Mouse (Mus musculus) lung, postnatal 0 days (tissue): ENCODE results near the gene Npff. TPM values are rescaled to one million over a fixed set of nuclear protein-coding genes. Genes with fewer than 3 reads are reported as not detected.

Experiments
- ATAC-seq: fragments of 200-750 bp; cut with Nextera tagmentation; 2 replicates; pipeline ENCODE4 v1.8.0; 2017; ENCODE audit warnings: moderate library complexity
- DNase-seq: peaks from one replicate; pipeline ENCODE4 v3.0.0-alpha.2; 2016; ENCODE audit warnings: low spot score
- H3K27ac ChIP-seq: fragments of 300-500 bp; sonication (generic); 2 replicates; pipeline ENCODE4 v1.5.1; 2014; ENCODE audit warnings: antibody characterized with exemption, mild to moderate bottlenecking, low read length, mixed read lengths
- H3K27me3 ChIP-seq: fragments of 300-500 bp; sonication (generic); replicated peaks from 2 replicates; pipeline ENCODE4 v1.6.1; 2014; ENCODE audit warnings: low read length, mixed read lengths; ENCODE audit not compliant: insufficient read depth
- H3K36me3 ChIP-seq: fragments of 300-500 bp; sonication (generic); 2 replicates; pipeline ENCODE4 v1.6.1; 2014; ENCODE audit warnings: low read length, mixed read lengths; ENCODE audit not compliant: insufficient read depth
- H3K4me1 ChIP-seq: fragments of 300-500 bp; sonication (generic); 2 replicates; pipeline ENCODE4 v1.6.1; 2014; ENCODE audit warnings: antibody characterized with exemption, low read depth, low read length, mixed read lengths; ENCODE audit not compliant: insufficient read depth
- H3K4me2 ChIP-seq: fragments of 300-500 bp; sonication (generic); replicated peaks from 2 replicates; pipeline ENCODE4 v1.6.1; 2014; ENCODE audit warnings: low read depth, mild to moderate bottlenecking, low read length, moderate library complexity, mixed read lengths
- H3K4me3 ChIP-seq: fragments of 300-500 bp; sonication (generic); 2 replicates; pipeline ENCODE4 v1.5.1; 2014; ENCODE audit warnings: low read depth, low read length
- H3K9ac ChIP-seq: fragments of 300-500 bp; sonication (generic); replicated peaks from 2 replicates; pipeline ENCODE4 v1.6.1; 2014; ENCODE audit warnings: low read depth, mild to moderate bottlenecking
- H3K9me3 ChIP-seq: fragments of 300-500 bp; sonication (generic); 2 replicates; pipeline ENCODE4 v1.6.1; 2016; ENCODE audit warnings: low read length, mixed read lengths
- CTCF ChIP-seq: IDR thresholded peaks from 2 replicates; pipeline ENCODE4 v1.5.1; 2016; ENCODE audit warnings: antibody characterized with exemption, mild to moderate bottlenecking
- EP300 ChIP-seq: IDR thresholded peaks from 2 replicates; pipeline ENCODE4 v1.6.1; 2016; ENCODE audit warnings: antibody characterized with exemption, mild to moderate bottlenecking, control low read depth
- WGBS: fragments of 180-500 bp; shearing (Covaris S2); extraction: QIAGEN DNeasy Blood & Tissue Kit; methylation state at CpG from one replicate; pipeline ENCODE4 v1.1.7; 2014; 5-methylcytosine and 5-hydroxymethylcytosine counted together
- polyA plus RNA-seq: library from polyadenylated mRNA; unstranded; fragments of >200 nt; fragmentation: Nextera tagmentation; extraction: Ambion mirVana; gene quantifications from 2 replicates; pipeline ENCODE4 v1.2.1, GENCODE M21; 2015

Gene Npff
- polyA plus RNA-seq, 1 experiment from 2014 or later = 3.7 TPM

DNA sequence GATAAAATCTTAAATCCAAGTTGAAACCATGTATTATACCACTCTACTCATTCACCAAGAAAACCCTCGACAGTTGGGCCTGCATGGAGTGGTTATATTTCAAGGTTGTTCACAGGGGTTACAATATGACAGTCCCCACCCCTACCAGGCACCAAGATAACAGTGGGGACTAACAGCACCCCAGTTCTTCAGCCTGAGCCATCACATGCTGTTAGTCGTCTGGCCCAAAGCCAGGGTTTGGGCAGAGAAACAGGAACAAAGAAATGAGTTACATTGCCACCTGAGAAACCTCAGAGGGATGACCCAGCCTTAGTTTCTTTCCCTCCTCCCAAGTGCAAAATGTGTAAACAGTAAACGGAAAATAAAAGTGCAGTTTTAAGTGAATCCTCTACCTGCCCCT is 25.4 kb downstream of the Npff start:
- H3K4me3 ChIP-seq = no peak overlapping the region
- no peaks in the 10 kb centered on the region for H3K4me1 ChIP-seq
- no peak overlapping the region for H3K4me2 ChIP-seq
- H3K9me3 ChIP-seq = no peaks in the 10 kb centered on the region
- no peak for ATAC-seq
- TF ChIP-seq CTCF (no peak), EP300 (no peak)
- H3K36me3 ChIP-seq = peaks cover 47% of the 10 kb centered on the region
- 64% methylated on average over 3 of the region's 3 CpGs for WGBS
- DNase-seq = no peak
- H3K27ac ChIP-seq = no peak overlapping the region
- no peak overlapping the region for H3K9ac ChIP-seq
- no peaks in the 10 kb centered on the region for H3K27me3 ChIP-seq

DNA sequence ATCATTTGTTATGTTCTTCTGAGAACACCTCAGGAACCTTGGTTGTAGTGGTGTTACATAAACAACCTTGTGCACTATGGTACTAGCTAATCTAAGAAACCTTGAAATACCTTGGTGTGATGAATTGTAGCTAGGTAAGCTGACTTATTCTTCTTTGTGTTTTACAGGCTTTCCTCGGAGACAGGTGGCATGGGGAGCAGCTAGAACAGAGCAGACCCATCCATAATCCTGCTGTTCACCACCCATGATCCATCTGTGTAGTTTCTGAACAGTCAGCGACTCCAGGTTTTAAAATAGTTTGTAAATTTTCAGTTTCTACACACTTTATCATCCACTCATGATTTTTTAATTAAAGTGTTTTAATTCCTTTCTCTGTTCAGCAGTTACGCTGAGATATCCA is 26.4 kb downstream of the Npff start:
- DNase-seq (no peak), ATAC-seq (no peak)
- TF ChIP-seq CTCF = no peak
- no peak for TF ChIP-seq EP300
- no peak overlapping the region for H3K4me3 ChIP-seq
- H3K36me3 ChIP-seq = peaks cover 40% of the 10 kb centered on the region
- H3K27me3 ChIP-seq = no peaks in the 10 kb centered on the region
- H3K4me1 ChIP-seq = no peaks in the 10 kb centered on the region
- no peak overlapping the region for H3K27ac ChIP-seq
- no peaks in the 10 kb centered on the region for H3K9me3 ChIP-seq
- H3K4me2 ChIP-seq = no peak overlapping the region
- no peak overlapping the region for H3K9ac ChIP-seq
- WGBS = 81% methylated on average over 3 of the region's 3 CpGs

DNA sequence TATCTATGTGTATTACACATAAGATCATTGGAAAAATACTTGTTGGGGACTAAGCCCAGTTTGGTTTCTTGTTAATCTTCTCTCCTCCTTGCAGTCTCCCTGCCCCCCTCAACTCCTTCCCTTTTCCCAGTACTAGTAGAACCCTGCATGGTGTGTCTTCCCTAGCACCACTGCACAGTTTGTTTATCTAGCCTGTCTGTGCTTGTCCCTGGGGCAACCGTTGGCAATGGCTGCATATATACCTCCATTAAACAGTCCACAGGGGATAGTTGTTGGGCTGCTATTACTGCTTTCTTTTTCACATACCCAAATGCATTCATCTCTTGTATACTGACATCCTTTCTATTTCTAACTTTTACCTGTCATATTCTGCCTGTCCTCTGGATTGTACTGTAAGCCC is 37.1 kb downstream of the Npff start:
- Histone ChIP-seq H3K4me2 (no peak overlapping the region), H3K27me3 (no peaks in the 10 kb centered on the region), H3K4me3 (no peak overlapping the region), H3K4me1 (no peaks in the 10 kb centered on the region), H3K27ac (no peak overlapping the region), H3K36me3 (peaks cover 62% of the 10 kb centered on the region), H3K9me3 (no peaks in the 10 kb centered on the region), H3K9ac (no peak overlapping the region)
- TF ChIP-seq EP300 = no peak
- TF ChIP-seq CTCF = no peak
- DNase-seq (no peak), ATAC-seq (no peak)
- WGBS = 52% methylated on average over 1 of the region's 1 CpGs

DNA sequence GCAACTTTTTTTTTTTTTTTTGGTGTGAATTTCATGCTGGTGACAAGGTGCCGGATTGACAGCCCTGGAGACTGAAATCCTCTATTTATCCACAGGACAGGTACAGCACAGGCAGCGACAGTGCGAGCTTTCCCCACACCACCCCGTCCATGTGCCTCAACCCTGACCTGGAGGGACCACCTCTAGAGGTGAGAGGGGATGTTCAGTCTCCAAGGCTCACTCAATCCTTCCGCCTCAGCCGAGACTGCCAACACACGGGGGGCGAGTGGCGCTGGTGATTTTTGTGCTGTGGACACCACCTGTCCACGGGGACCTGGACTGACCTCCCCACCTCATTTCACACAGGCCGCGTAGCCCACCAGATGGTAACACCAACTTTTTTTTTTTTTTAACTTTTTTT is 38.9 kb downstream of the Npff start:
- no peak overlapping the region for H3K4me2 ChIP-seq
- no peak for TF ChIP-seq EP300
- TF ChIP-seq CTCF = no peak
- H3K9me3 ChIP-seq = no peaks in the 10 kb centered on the region
- H3K27ac ChIP-seq = no peak overlapping the region
- DNase-seq = no peak
- H3K27me3 ChIP-seq = no peaks in the 10 kb centered on the region
- no peaks in the 10 kb centered on the region for H3K4me1 ChIP-seq
- H3K36me3 ChIP-seq = peaks cover 62% of the 10 kb centered on the region
- WGBS = 87% methylated on average over 12 of the region's 12 CpGs
- H3K9ac ChIP-seq = no peak overlapping the region
- H3K4me3 ChIP-seq = no peak overlapping the region
- no peak for ATAC-seq

DNA sequence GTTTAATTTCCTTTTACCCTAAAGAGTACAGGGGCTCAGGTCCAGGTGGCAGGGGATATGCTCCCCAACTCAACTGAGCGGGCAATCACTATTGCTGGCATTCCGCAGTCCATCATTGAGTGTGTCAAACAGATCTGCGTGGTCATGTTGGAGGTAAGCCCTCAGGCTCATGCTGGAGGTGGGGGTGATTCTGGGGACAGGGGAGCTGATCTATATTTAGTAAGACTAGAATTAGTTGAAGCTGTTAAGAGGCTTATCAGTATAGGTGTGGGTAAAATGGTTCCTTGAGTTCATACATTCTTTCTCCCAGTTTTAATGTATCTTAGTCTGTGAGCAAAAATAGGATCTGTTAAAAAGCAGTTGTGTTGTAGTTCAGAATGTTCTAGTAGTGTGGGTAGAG is 41.6 kb downstream of the Npff start:
- H3K27ac ChIP-seq = no peak overlapping the region
- H3K9me3 ChIP-seq = no peaks in the 10 kb centered on the region
- no peaks in the 10 kb centered on the region for H3K27me3 ChIP-seq
- no peak overlapping the region for H3K4me3 ChIP-seq
- TF ChIP-seq CTCF = no peak
- TF ChIP-seq EP300 = no peak
- no peak for DNase-seq
- no peaks in the 10 kb centered on the region for H3K4me1 ChIP-seq
- no peak for ATAC-seq
- H3K9ac ChIP-seq = no peak overlapping the region
- H3K4me2 ChIP-seq = no peak overlapping the region
- WGBS = 85% methylated on average over 3 of the region's 3 CpGs
- H3K36me3 ChIP-seq = peaks cover 36% of the 10 kb centered on the region

DNA sequence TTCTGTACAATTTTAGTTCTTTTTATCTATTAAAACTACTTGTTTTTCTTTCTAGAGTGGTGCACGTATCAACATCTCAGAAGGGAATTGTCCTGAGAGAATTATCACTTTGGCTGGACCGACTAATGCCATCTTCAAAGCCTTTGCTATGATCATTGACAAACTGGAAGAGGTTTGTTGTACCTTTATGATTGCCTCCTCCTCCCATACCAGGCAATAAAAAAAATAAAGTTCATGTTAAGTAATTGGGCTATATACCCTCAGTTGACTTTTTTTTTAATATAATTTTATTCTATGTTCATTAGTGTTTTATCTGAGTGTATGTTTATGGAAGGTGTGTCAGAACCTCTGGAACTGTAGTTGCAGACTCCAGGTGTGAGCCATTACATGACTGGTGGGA is 50.2 kb downstream of the Npff start:
- Histone ChIP-seq H3K27ac (no peak overlapping the region), H3K4me1 (peaks cover 3% of the 10 kb centered on the region; the same call in 1 of the 2 replicates), H3K4me3 (no peak overlapping the region), H3K9ac (no peak overlapping the region), H3K36me3 (peaks cover 20% of the 10 kb centered on the region; the same call in 1 of the 2 replicates), H3K4me2 (no peak overlapping the region), H3K9me3 (no peaks in the 10 kb centered on the region), H3K27me3 (no peaks in the 10 kb centered on the region)
- DNase-seq (no peak), ATAC-seq (no peak)
- TF ChIP-seq CTCF = no peak
- no peak for TF ChIP-seq EP300
- WGBS = 87% methylated on average over 2 of the region's 2 CpGs

Other genes starting within 250 kb of the Npff start
- 70.4 and 72.7 TPM in 2 replicates for gene Mfsd5, start 245.5 kb downstream of the Npff start, polyA plus RNA-seq
- 0.99 and 1.4 TPM in 2 replicates for gene Espl1, start 228.7 kb downstream of the Npff start, polyA plus RNA-seq
- 457 and 467 TPM in 2 replicates for gene Pfdn5, start 198.8 kb downstream of the Npff start, polyA plus RNA-seq
- 46.1 and 48.3 TPM in 2 replicates for gene Myg1, start 193.2 kb downstream of the Npff start, polyA plus RNA-seq
- gene Aaas, start 174.2 kb downstream of the Npff start, polyA plus RNA-seq = 16.2 and 17.0 TPM in 2 replicates
- not detected in 2 replicates for gene Sp7, start 157.8 kb downstream of the Npff start, polyA plus RNA-seq
- 7.3 and 8.6 TPM in 2 replicates for gene Sp1, start 118.8 kb downstream of the Npff start, polyA plus RNA-seq
- 8.3 and 11.0 TPM in 2 replicates for gene Amhr2, start 79.6 kb downstream of the Npff start, polyA plus RNA-seq
- 110 and 128 TPM in 2 replicates for gene Prr13, start 65.9 kb downstream of the Npff start, polyA plus RNA-seq
- gene Pcbp2, start 54.4 kb downstream of the Npff start, polyA plus RNA-seq = 154 and 157 TPM in 2 replicates
- gene Gm10337, start 21.2 kb downstream of the Npff start, polyA plus RNA-seq = 2.0 TPM in 1 of 2 replicates, not detected in the other
- gene Map3k12, start 7.9 kb downstream of the Npff start, polyA plus RNA-seq = 4.2 and 4.9 TPM in 2 replicates
- 35.2 and 42.8 TPM in 2 replicates for gene Tarbp2, start 6.8 kb downstream of the Npff start, polyA plus RNA-seq
- gene Gm28047, start 100.1 kb upstream of the Npff start, polyA plus RNA-seq = not detected in 2 replicates
- gene Atf7, start 100.5 kb upstream of the Npff start, polyA plus RNA-seq = 37.4 and 42.8 TPM in 2 replicates
- 48.6 and 49.8 TPM in 2 replicates for gene Atp5g2, start 147.4 kb upstream of the Npff start, polyA plus RNA-seq
- gene Calcoco1, start 197.2 kb upstream of the Npff start, polyA plus RNA-seq = 92.3 and 99.4 TPM in 2 replicates